Mouse (Mus musculus) lung, adult 18-20 months (tissue): Measurements from ENCODE around the gene Anp32b.

Experiments
- DNase-seq, 2 experiments: peaks; one replicate each; pipeline ENCODE4 v3.0.0; 2022; ENCODE audit warnings: mixed read lengths in 2 of 2

Anp32b gene

GRCm38 (mm10) chr4:46505361-46506057 is 54.8 kb downstream of the Anp32b start:
- no peak for DNase-seq

DNA sequence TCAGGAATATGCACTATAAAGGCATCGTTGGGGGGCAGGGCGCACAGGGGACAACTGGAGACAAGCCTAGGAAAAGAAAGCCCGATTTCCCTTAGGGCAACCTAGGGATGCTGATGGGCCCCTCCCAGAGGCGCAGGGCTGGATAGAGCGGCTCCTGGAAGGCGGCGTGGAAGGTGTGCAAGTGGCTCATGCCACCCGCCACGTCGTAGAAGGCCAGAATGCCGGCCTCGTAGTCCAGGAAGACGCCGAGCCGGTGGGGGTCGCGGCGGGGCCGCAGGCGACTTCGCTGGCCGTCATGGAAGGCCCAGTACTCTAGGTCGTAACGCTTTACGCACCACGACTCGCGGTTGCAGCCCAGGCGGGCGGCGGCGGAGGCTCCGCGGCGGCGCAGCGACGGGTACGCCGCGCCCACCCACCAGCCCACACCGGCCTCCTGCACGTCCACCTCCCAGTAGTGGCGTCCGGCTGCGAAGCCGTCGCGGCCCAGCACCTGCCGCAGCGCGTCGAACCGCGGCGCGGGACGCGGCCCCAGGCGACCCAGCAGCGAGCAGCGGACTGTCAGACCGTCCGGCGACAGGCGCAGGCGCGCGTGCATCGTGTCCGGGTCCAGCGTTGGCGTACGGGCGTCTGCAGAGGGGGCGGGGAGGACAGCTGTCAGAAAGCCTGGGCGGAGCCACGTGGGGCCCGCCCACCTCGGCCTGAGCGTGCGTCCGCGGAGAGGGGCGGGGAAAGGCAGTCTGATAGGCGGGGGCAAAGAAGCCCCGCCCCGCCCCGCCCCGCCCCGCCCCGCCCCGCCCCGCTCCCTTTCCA is 56.3 kb downstream of the Anp32b start:
- DNase-seq: peak; percentile 94 to 97

DNA sequence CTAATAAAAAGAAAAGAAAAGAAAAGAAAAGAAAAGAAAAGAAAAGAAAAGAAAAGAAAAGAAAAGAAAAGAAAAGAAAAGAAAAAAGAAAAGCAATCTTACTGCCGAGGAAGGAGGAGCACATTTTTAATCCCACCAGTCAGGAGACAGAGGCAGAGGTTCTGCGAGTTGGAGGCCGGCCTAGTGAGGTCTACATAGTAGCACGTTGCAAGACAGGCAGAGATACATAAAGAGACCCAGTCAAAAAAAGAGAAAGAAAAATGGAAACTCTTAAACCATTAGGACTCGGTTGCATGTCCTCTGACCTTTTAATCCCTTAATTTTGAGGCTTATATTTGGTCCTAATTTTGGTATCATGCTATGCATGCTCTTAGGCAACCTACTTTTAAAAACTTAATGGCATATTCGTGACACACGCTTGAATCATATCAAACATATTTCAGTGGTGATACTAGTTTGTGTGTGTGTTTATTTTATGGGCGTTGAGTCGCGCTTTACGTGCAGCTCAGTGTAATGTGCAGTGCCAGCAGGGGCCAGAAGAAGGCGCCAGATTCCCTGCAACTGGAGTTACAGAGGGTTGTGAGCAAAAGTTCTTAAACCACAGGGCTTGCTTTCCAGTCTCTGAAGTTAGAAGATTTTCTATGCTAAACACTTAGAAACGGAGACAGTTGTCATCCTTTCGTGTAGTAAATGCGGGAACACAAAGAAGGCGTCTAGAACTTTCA is 57.2 kb downstream of the Anp32b start:
- DNase-seq: peak; percentile 87 to 90

GRCm38 (mm10) chr4:46520491-46520890 is 69.8 kb downstream of the Anp32b start:
- DNase-seq: no peak

DNA sequence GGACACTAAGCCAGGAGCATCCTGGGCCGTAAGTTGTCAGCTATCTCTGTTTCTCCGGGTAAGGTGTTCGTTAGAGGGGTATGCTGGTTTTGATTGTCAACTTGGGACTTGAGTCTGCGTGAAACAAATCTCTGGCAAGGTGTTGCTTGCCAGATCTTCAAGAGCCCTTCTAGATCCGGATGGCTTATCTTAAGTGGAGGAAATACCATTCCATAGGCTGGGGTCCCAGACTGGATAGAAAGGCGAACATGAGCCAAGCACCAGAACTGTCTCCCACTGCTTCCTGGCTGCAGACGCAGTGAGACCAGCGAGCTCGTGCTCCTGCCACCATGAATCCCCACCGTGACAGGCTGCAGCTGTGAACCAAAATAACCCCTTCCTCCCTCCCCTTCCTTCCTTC is 70.8 kb downstream of the Anp32b start:
- DNase-seq: peak in 1 of 2 experiments; percentile 54
